Mouse (Mus musculus): ENCODE measurements around the gene Etnk1.

- TF ChIP-seq POLR2A (IDR thresholded peaks at IDR 0.05; ENCODE audit: extremely low read depth, insufficient read depth, low read length) (no peak), CTCF (IDR thresholded peaks at IDR 0.05; ENCODE audit: low read depth, low read length) (no peak)
Observed at GRCm38 (mm10) chr6:143160572-143161231, 6.3 kb upstream of the Etnk1 start.

All from liver, adult 2 months (tissue).